Mouse (Mus musculus) stomach, embryonic 16.5 days (tissue): Measurements from ENCODE around the gene Aspn. TPM values are rescaled to one million over a fixed set of nuclear protein-coding genes. Genes with fewer than 3 reads are reported as not detected.

Experiments used
- ATAC-seq: fragments of 200-750 bp; cut with Nextera tagmentation; 2 replicates; pipeline ENCODE4 v1.8.0; 2017; ENCODE audit warnings: moderate number of reproducible peaks, moderate TSS enrichment; ENCODE audit not compliant: insufficient read depth, low FRiP score
- H3K27ac ChIP-seq: fragments of 300-500 bp; sonication (generic); 2 replicates; pipeline ENCODE4 v1.5.1; 2014; ENCODE audit warnings: low read length
- H3K27me3 ChIP-seq: fragments of 300-500 bp; sonication (generic); 2 replicates; pipeline ENCODE4 v1.6.1; 2014; ENCODE audit warnings: low read length, control low read depth, mixed read lengths; ENCODE audit not compliant: control insufficient read depth, insufficient read depth
- H3K36me3 ChIP-seq: fragments of 300-500 bp; sonication (generic); 2 replicates; pipeline ENCODE4 v1.6.1; 2014; ENCODE audit warnings: low read length; ENCODE audit not compliant: control insufficient read depth, insufficient read depth
- H3K4me1 ChIP-seq: fragments of 300-500 bp; sonication (generic); 2 replicates; pipeline ENCODE4 v1.6.1; 2014; ENCODE audit warnings: low read length, control low read depth, mixed read lengths; ENCODE audit not compliant: control insufficient read depth, insufficient read depth
- H3K4me2 ChIP-seq: fragments of 300-500 bp; sonication (generic); 2 replicates; pipeline ENCODE4 v1.6.1; 2014; ENCODE audit warnings: low read depth, low read length, mixed read lengths
- H3K4me3 ChIP-seq: fragments of 300-500 bp; sonication (generic); replicated peaks from 2 replicates; pipeline ENCODE4 v1.5.1; 2014; ENCODE audit warnings: mild to moderate bottlenecking, low read length
- H3K9ac ChIP-seq: fragments of 300-500 bp; sonication (generic); 2 replicates; pipeline ENCODE4 v1.6.1; 2014; ENCODE audit warnings: low read length
- H3K9me3 ChIP-seq: fragments of 300-500 bp; sonication (generic); replicated peaks from 2 replicates; pipeline ENCODE4 v1.6.1; 2016; ENCODE audit warnings: low read length, control low read depth; ENCODE audit not compliant: control insufficient read depth
- WGBS: fragments of 180-500 bp; shearing (Covaris S2); extraction: QIAGEN DNeasy Blood & Tissue Kit; methylation state at CpG from one replicate; pipeline ENCODE4 v1.1.7; 2014; 5-methylcytosine and 5-hydroxymethylcytosine counted together
- polyA plus RNA-seq: library from polyadenylated mRNA; unstranded; fragments of >200 nt; fragmentation: Nextera tagmentation; extraction: Ambion mirVana; gene quantifications from 2 replicates; pipeline ENCODE4 v1.2.1, GENCODE M21; 2015

Aspn gene
- polyA plus RNA-seq, 1 experiment from 2014 or later, result 119 TPM

DNA sequence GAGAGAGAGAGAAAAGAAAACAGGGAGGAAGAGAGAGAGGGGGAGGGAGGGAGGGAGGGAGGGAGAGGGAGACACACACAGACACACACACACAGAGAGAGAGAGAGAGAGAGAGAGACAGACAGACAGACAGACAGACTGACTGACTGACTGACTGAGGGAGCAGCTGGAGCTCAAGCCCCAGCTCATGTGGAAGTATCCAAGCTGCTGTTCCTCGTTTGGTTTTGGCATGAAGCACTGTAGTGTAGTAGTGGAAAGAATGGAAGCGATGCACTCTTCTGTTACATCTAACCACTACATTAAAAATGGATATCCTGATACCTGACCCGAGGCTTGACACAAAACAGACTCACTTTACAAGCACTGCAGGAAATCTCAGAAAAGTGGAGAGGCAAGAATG is 1.4 kb downstream of the Aspn start:
- Histone ChIP-seq H3K27me3 (no peaks in the 10 kb centered on the region), H3K4me3 (peak overlapping the region; percentile 25), H3K4me1 (peaks cover 5% of the 10 kb centered on the region; the same call in 1 of the 2 replicates), H3K36me3 (no peaks in the 10 kb centered on the region), H3K27ac (peak overlapping the region; percentile 72), H3K4me2 (peak overlapping the region; percentile 35), H3K9me3 (no peaks in the 10 kb centered on the region), H3K9ac (no peak overlapping the region)
- ATAC-seq, result peak; percentile 88
- WGBS, result 25% methylated on average over 3 of the region's 3 CpGs

DNA sequence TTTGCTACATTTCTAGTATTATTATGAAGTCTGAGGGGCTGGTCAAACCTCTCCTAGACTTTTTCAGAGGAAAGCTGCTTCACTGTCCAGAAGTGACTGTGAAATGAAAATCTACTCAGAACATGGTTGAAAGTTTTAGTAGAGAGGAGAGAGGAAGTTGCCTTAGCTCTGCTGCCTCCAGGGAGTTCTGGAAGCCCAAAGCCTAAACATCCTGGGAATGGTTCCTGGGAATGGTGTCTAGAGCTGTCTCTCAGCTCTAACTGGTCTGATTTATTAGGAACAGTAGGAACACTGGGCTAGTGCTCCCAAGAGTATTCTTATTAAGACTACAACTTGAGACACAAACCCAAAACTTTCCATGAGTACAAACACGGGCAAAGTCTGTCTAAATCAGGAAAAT is 2.3 kb downstream of the Aspn start:
- Histone ChIP-seq H3K27ac (peak overlapping the region; percentile 72), H3K36me3 (no peaks in the 10 kb centered on the region), H3K4me1 (peaks cover 5% of the 10 kb centered on the region; the same call in 1 of the 2 replicates), H3K9me3 (no peaks in the 10 kb centered on the region), H3K27me3 (no peaks in the 10 kb centered on the region), H3K4me2 (peak overlapping the region; percentile 35), H3K4me3 (peak overlapping the region; percentile 16; the same call in 1 of the 2 replicates), H3K9ac (no peak overlapping the region)
- ATAC-seq, result no peak
- WGBS, result 44% methylated on average over 1 of the region's 1 CpGs

DNA sequence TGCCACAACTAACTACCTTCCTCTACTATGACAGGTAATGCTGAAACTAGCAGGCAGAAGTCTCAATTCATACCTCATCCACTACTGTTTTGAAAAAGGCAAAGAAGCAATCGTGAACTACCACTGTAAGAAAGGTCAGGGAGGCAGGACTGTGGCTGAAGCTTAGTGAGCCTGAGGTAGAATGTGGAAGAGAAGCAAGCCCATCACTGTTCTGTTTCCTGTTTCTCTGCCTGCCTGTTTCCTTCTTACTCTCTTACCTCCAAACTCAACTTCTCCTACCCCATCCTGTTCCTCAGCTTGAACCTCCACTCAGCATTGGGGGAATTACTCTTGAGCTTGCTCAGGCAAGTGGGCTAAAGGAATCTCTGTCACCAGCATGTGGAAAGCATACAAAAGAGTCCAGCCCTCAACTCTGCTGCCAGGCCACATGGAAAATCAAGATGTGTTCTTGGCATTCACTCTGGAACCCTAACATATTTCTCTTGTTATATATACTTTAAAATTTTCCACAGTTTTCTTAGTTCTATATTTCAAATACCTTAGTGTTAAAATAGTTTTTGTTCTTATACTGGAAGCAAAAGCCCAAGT is 3.4 kb downstream of the Aspn start:
- H3K9ac ChIP-seq, result no peak overlapping the region
- no peaks in the 10 kb centered on the region for H3K9me3 ChIP-seq
- no peaks in the 10 kb centered on the region for H3K36me3 ChIP-seq
- 61% methylated on average over 1 of the region's 1 CpGs for WGBS
- H3K27ac ChIP-seq, result peak overlapping the region; percentile 72
- no peak for ATAC-seq
- H3K4me3 ChIP-seq, result no peak overlapping the region
- peaks cover 5% of the 10 kb centered on the region; the same call in 1 of the 2 replicates for H3K4me1 ChIP-seq
- H3K4me2 ChIP-seq, result peak overlapping the region; percentile 31; the same call in 1 of the 2 replicates
- H3K27me3 ChIP-seq, result no peaks in the 10 kb centered on the region

DNA sequence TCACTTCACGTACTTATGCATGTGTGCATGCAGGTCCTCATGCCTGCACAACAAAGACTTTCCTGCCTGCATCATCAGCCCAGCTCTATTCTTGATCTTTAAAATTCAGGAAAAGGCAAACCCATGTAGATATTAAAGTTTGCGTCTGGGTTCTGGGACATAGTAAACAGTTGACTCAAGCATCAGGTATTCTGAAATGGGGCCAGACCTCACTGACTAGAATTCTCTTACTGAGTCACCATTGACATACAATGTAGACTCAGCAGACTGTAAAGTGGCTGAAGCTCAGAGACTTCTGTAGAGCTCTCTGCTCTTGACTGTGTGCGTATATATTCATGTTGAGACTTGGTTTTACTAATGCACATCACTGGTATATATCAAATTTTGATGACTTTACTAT is 5.4 kb downstream of the Aspn start:
- Histone ChIP-seq H3K4me3 (no peak overlapping the region), H3K4me2 (no peak overlapping the region), H3K9me3 (no peaks in the 10 kb centered on the region), H3K4me1 (no peaks in the 10 kb centered on the region; the same call in 1 of the 2 replicates), H3K27ac (no peak overlapping the region), H3K9ac (no peak overlapping the region), H3K27me3 (no peaks in the 10 kb centered on the region), H3K36me3 (no peaks in the 10 kb centered on the region)
- ATAC-seq, result no peak
- 80% methylated on average over 3 of the region's 3 CpGs for WGBS

DNA sequence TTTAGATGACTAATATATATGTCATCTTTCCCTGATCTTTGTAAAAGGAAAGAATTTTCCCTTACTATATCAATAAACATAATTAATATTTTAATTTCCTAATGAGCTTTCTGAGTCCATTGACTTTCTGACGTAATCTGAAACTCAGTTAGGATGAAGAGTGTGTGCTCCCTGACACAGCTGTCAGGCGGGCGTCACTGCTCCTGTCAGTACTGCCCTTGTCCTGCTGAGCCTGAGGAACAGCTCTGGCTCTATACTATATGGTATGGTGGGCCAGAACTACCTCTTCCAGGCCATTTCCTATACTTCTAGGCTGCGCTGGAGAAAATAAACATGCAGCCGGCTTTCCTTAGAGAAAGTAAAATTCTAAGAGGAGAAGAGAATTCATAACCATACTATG is 10.3 kb downstream of the Aspn start:
- Histone ChIP-seq H3K4me1 (no peaks in the 10 kb centered on the region), H3K27ac (no peak overlapping the region), H3K4me3 (no peak overlapping the region), H3K9me3 (no peaks in the 10 kb centered on the region), H3K9ac (no peak overlapping the region), H3K36me3 (no peaks in the 10 kb centered on the region), H3K4me2 (no peak overlapping the region), H3K27me3 (no peaks in the 10 kb centered on the region)
- WGBS, result 82% methylated on average over 5 of the region's 5 CpGs
- ATAC-seq, result no peak

DNA sequence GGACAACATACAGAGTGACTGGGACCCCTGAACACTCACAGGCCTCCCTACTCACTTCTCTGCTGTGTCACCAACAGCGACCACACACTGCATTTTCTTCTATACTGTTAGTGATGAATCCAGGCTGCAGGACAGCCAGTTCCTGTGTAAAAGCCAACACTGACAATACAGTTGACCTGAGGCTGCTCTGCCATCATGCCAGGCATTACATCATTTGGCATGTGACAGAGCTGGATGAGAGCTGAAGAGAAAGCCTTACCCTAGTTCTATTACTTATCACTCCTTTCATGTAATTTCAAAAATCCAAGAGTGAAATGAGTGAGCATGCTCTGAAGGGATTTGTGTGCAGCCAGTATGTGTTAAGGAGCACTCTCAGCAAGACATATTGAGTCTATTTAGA is 12.0 kb downstream of the Aspn start:
- H3K4me1 ChIP-seq, result no peaks in the 10 kb centered on the region
- no peak for ATAC-seq
- WGBS, result 69% methylated on average over 1 of the region's 1 CpGs
- no peaks in the 10 kb centered on the region for H3K36me3 ChIP-seq
- H3K9ac ChIP-seq, result no peak overlapping the region
- no peak overlapping the region for H3K27ac ChIP-seq
- H3K9me3 ChIP-seq, result no peaks in the 10 kb centered on the region
- H3K4me2 ChIP-seq, result no peak overlapping the region
- H3K4me3 ChIP-seq, result no peak overlapping the region
- no peaks in the 10 kb centered on the region for H3K27me3 ChIP-seq

GRCm38 (mm10) chr13:49556924-49557323 is 12.7 kb downstream of the Aspn start:
- no peak for ATAC-seq
- no peak overlapping the region for H3K27ac ChIP-seq
- H3K4me2 ChIP-seq, result no peak overlapping the region
- no peak overlapping the region for H3K4me3 ChIP-seq
- no peaks in the 10 kb centered on the region for H3K9me3 ChIP-seq
- no peaks in the 10 kb centered on the region for H3K36me3 ChIP-seq
- 54% methylated on average over 1 of the region's 1 CpGs for WGBS
- H3K9ac ChIP-seq, result no peak overlapping the region
- H3K4me1 ChIP-seq, result no peaks in the 10 kb centered on the region
- no peaks in the 10 kb centered on the region for H3K27me3 ChIP-seq

GRCm38 (mm10) chr13:49559185-49559584 is 14.9 kb downstream of the Aspn start:
- H3K4me2 ChIP-seq, result no peak overlapping the region
- no peaks in the 10 kb centered on the region for H3K36me3 ChIP-seq
- ATAC-seq, result no peak
- H3K9ac ChIP-seq, result no peak overlapping the region
- H3K9me3 ChIP-seq, result no peaks in the 10 kb centered on the region
- H3K27ac ChIP-seq, result no peak overlapping the region
- H3K4me3 ChIP-seq, result no peak overlapping the region
- no peaks in the 10 kb centered on the region for H3K27me3 ChIP-seq
- H3K4me1 ChIP-seq, result no peaks in the 10 kb centered on the region
- 44% methylated on average over 2 of the region's 2 CpGs for WGBS

DNA sequence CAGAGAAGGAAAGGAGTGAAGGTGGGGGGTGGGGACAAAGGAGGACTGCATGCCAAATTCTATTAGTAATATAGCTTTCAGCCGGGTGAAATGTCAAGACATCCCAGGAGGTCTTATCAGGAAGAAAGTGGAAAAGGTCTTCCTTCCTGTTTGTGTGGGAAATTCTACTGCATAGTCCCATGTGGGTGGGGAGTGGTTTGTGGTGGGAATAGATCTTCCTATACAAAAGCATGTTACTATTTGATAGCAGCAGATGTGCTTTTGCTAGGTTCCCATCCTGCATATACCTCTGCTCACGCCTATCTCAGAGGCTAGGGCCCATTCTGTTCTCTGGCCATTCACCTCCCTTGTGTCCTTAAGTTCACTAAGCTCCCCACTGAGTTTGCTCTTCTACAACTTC is 16.6 kb downstream of the Aspn start:
- Histone ChIP-seq H3K9me3 (no peaks in the 10 kb centered on the region), H3K9ac (no peak overlapping the region), H3K4me1 (no peaks in the 10 kb centered on the region), H3K4me2 (no peak overlapping the region), H3K36me3 (no peaks in the 10 kb centered on the region), H3K27me3 (no peaks in the 10 kb centered on the region), H3K27ac (no peak overlapping the region), H3K4me3 (no peak overlapping the region)
- 67% methylated on average over 2 of the region's 2 CpGs for WGBS
- ATAC-seq, result no peak
